Mouse (Mus musculus) midbrain, embryonic 12.5 days (tissue): ENCODE measurements at regions not wholly inside any gene's neighbourhood (a gene's known extent, or its start where the extent isn't known, plus 50 kb on each side); places are given as distances from the start of the nearest gene placed in this dataset.
A peak's percentile ranks its signal among the peaks of the same experiment; 100 is the strongest.

ENCODE experiments used
- ATAC-seq: fragments of 200-750 bp; cut with Nextera tagmentation; 2 replicates; pipeline ENCODE4 v1.8.0; 2017; ENCODE audit warnings: low read depth, moderate TSS enrichment, moderate library complexity; ENCODE audit not compliant: low FRiP score
- H3K27ac ChIP-seq: fragments of 300-500 bp; sonication (generic); replicated peaks from 2 replicates; pipeline ENCODE4 v1.5.1; 2016; ENCODE audit warnings: mild to moderate bottlenecking
- H3K27me3 ChIP-seq: fragments of 300-500 bp; sonication (generic); 2 replicates; pipeline ENCODE4 v1.6.1; 2016; ENCODE audit warnings: mild to moderate bottlenecking
- H3K36me3 ChIP-seq: fragments of 300-500 bp; sonication (generic); 2 replicates; pipeline ENCODE4 v1.6.1; 2016
- H3K4me1 ChIP-seq: fragments of 300-500 bp; sonication (generic); 2 replicates; pipeline ENCODE4 v1.6.1; 2016
- H3K4me2 ChIP-seq: fragments of 300-500 bp; sonication (generic); replicated peaks from 2 replicates; pipeline ENCODE4 v1.6.1; 2016; ENCODE audit warnings: mild to moderate bottlenecking, moderate library complexity
- H3K4me3 ChIP-seq: fragments of 300-500 bp; sonication (generic); 2 replicates; pipeline ENCODE4 v1.5.1; 2016; ENCODE audit warnings: mild to moderate bottlenecking
- H3K9ac ChIP-seq: fragments of 300-500 bp; sonication (generic); replicated peaks from 2 replicates; pipeline ENCODE4 v1.6.1; 2016; ENCODE audit warnings: mild to moderate bottlenecking, moderate library complexity
- H3K9me3 ChIP-seq: fragments of 300-500 bp; sonication (generic); 2 replicates; pipeline ENCODE4 v1.6.1; 2016; ENCODE audit warnings: mild to moderate bottlenecking
- WGBS: fragments of 180-500 bp; shearing (Covaris S2); methylation state at CpG from one replicate; pipeline ENCODE4 v1.1.7; 2016; 5-methylcytosine and 5-hydroxymethylcytosine counted together

DNA sequence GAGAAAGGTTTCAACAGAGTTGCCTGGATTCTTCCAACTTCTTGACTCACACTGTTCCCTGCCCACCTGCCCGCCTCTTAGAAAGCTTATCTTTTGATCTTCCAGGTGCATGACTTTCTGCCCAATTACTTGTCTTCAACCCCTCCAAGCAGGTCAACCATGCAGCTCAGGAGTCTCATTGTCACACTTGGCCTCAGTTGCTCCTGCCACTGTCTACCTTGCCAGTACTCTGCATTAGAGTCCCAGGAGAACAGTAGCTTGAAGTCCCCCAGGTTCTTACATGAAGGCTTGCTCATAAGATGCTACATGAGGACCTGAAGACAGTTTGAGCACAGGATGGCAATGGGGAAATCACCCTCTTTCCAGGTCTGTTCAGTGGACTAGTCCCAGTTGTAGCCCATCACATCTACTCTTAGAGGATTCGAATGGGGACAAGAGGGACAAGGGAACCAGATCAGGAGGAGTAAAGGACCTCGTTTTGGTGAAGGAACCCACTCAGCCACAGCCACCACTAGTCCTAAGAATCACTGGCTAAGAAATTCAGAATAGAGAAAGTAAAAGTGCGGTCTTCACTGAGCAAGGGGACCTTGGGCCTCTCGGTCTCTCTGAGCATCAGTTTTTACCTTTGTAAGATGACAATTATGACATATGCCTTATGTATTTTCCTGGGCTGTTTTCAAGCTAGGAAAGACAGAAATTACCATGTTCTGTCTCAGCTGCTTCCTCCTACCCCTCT is 185.3 kb upstream of the Bcl6 start:
- H3K36me3 ChIP-seq = no peaks in the 10 kb centered on the region
- H3K27me3 ChIP-seq = no peaks in the 10 kb centered on the region
- no peak overlapping the region for H3K27ac ChIP-seq
- WGBS = 86% methylated on average over 5 of the region's 5 CpGs
- H3K9ac ChIP-seq = no peak overlapping the region
- no peak overlapping the region for H3K4me2 ChIP-seq
- no peaks in the 10 kb centered on the region for H3K4me1 ChIP-seq
- no peaks in the 10 kb centered on the region for H3K9me3 ChIP-seq
- ATAC-seq = no peak
- no peak overlapping the region for H3K4me3 ChIP-seq

DNA sequence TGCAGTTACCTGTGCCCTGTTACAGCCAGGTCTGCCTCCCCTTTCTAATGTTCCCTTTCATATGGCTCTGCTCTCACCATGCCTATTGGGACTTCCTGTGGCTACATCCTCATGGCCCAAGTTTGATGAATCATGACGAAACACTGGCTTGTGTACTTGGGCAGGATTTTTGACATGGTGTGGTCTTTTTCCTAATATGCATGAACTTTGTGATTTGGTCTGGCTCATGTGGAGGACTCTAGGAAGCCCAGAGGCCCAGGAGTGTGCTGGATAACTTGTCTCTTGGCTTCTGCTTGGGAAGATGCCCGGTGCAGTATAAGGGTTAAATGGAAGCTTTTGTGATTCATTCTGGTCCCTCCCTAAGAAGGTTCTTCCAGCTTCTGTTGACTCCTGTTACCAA is 184.0 kb upstream of the Bcl6 start:
- Histone ChIP-seq H3K27ac (no peak overlapping the region), H3K4me2 (no peak overlapping the region), H3K4me3 (no peak overlapping the region), H3K36me3 (no peaks in the 10 kb centered on the region), H3K4me1 (no peaks in the 10 kb centered on the region), H3K27me3 (no peaks in the 10 kb centered on the region), H3K9ac (no peak overlapping the region), H3K9me3 (no peaks in the 10 kb centered on the region)
- 96% methylated on average over 2 of the region's 2 CpGs for WGBS
- ATAC-seq = no peak

DNA sequence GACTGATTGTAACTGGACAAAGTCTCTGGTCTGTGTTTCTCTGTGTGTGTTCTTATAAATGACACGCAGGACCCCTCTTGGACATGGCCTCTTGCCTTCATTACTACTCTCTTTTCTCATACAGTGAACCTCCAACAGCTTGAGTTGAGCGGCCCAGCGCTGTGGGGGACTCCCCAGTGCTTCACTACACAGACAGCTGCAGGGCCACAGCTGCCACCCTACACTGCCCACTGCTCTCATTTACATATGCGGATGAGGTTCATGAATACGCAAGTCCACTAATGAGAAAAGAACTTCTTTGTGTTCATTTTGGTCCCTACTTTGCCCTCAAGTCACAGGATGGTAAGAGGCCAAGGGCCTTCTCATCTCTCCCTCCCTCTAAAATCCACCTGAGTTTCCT is 183.4 kb upstream of the Bcl6 start:
- no peaks in the 10 kb centered on the region for H3K9me3 ChIP-seq
- no peak overlapping the region for H3K9ac ChIP-seq
- no peaks in the 10 kb centered on the region for H3K27me3 ChIP-seq
- no peaks in the 10 kb centered on the region for H3K36me3 ChIP-seq
- no peak overlapping the region for H3K4me2 ChIP-seq
- ATAC-seq = peak; percentile 83; the same call in 1 of the 2 replicates
- H3K4me3 ChIP-seq = no peak overlapping the region
- no peaks in the 10 kb centered on the region for H3K4me1 ChIP-seq
- 0 out of 2 replicates have a peak overlapping the region, but pooled peaks have one; percentile 25 for H3K27ac ChIP-seq
- 69% methylated on average over 5 of the region's 5 CpGs for WGBS

DNA sequence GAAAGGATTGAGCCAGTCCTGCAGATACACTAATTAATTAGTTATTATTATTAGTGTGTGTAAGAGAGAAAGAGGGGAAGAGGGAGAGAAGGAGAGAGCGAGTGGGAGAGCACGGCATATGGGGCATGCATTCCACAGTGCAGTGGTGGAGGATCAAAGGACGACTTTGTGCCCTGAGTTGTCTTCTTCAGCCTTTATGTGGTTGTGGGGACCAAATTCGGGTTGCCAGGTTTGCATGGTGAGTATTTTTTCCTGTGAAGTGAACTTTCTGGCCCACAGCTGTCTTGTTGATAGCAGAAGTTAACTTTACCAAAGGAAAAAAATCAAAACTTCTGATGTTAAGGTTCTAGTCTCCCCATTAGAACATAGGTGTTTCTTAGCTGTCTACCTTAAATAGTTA is 182.5 kb upstream of the Bcl6 start:
- no peak for ATAC-seq
- WGBS = 78% methylated on average over 4 of the region's 4 CpGs
- H3K27me3 ChIP-seq = no peaks in the 10 kb centered on the region
- H3K9ac ChIP-seq = no peak overlapping the region
- H3K9me3 ChIP-seq = no peaks in the 10 kb centered on the region
- H3K36me3 ChIP-seq = no peaks in the 10 kb centered on the region
- H3K27ac ChIP-seq = no peak overlapping the region
- H3K4me3 ChIP-seq = no peak overlapping the region
- no peaks in the 10 kb centered on the region for H3K4me1 ChIP-seq
- no peak overlapping the region for H3K4me2 ChIP-seq

DNA sequence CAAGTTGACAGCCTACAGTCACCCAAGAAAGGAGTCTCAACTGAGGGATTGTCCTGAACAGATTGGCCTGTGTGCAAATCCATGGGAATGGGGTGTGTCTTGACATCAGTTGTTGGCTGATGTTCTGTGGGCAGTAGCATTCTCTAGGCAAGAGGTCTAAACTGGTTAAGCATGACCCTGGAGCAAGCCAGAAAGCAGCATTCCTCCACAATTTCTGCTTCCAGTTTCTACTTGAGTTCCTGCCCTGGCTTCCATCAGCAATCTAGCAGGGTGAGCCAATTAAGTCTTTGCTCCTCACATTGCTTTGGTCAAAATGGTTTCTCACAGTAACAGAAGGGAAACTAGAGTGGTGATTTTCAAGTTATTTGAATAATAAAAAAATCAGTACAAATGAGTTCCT is 177.8 kb upstream of the Bcl6 start:
- H3K4me2 ChIP-seq = no peak overlapping the region
- no peaks in the 10 kb centered on the region for H3K36me3 ChIP-seq
- no peaks in the 10 kb centered on the region for H3K27me3 ChIP-seq
- H3K4me3 ChIP-seq = no peak overlapping the region
- no peak for ATAC-seq
- no peaks in the 10 kb centered on the region for H3K4me1 ChIP-seq
- H3K27ac ChIP-seq = no peak overlapping the region
- no peaks in the 10 kb centered on the region for H3K9me3 ChIP-seq
- H3K9ac ChIP-seq = no peak overlapping the region

DNA sequence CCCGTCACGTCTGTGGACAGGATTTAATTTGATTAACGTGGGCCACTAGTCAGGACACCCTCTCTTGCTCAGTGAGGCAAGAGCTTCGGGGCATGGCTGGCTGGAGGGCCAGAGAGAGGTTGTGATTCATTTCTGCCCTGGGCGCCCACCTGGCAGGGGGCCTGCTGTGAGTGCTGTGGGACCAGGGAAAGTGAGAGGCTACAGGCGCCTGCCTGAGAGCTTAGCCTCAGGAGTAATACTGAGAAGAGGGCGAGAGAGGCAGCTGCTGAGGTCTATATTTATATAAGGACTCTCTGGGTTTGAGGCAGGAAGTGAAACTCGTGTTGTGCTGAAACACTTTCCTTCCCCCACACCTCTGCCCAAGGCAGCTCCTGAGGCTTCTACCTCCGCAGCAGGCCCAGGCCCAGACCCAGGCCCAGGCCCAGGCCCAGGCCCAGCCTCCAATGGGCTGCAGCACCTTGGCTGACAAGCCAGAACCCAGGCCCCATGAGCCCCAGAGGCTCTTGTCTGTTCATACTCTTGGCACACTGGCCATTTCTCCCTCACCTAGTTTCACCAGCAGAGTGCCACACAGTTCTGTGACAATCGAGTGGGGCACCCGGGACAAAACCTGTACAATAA is 176.9 kb upstream of the Bcl6 start:
- 69% methylated on average over 11 of the region's 11 CpGs for WGBS
- H3K9ac ChIP-seq = no peak overlapping the region
- no peaks in the 10 kb centered on the region for H3K36me3 ChIP-seq
- H3K9me3 ChIP-seq = no peaks in the 10 kb centered on the region
- H3K4me1 ChIP-seq = no peaks in the 10 kb centered on the region; the same call in 1 of the 2 replicates
- no peaks in the 10 kb centered on the region for H3K27me3 ChIP-seq
- no peak overlapping the region for H3K4me3 ChIP-seq
- H3K4me2 ChIP-seq = no peak overlapping the region
- H3K27ac ChIP-seq = no peak overlapping the region
- no peak for ATAC-seq

DNA sequence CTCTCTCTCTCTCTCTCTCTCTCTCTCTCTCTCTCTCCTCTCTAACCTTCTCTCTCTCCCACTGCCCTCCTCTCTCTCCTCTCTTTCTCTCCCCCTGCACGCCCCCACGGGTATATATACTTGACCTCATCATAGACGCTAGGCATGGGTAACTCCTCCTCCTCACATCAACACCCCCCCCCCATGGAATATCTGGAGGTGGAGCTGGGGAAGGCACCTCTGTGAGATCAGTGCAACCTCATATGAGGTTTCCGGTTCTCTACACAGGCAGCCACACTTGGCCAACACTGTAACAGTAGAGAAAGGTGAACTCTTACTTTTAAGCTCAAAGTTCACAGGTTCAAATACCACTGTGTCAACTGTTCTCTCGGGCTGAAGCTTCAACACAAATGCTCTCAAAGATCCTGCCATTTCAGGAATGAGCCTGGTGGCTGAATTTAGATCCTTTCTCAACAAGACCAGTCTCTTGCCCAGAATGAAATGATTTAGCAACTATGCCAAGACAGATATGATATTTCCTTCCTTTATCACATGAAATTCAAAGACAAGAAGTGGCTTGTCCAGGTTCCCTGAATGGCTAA is 172.1 kb upstream of the Bcl6 start:
- no peaks in the 10 kb centered on the region for H3K9me3 ChIP-seq
- no peaks in the 10 kb centered on the region for H3K36me3 ChIP-seq
- no peaks in the 10 kb centered on the region for H3K27me3 ChIP-seq
- ATAC-seq = no peak
- no peak overlapping the region for H3K9ac ChIP-seq
- H3K4me1 ChIP-seq = no peaks in the 10 kb centered on the region; the same call in 1 of the 2 replicates
- H3K27ac ChIP-seq = no peak overlapping the region
- H3K4me2 ChIP-seq = no peak overlapping the region
- no peak overlapping the region for H3K4me3 ChIP-seq
- 86% methylated on average over 5 of the region's 5 CpGs for WGBS

DNA sequence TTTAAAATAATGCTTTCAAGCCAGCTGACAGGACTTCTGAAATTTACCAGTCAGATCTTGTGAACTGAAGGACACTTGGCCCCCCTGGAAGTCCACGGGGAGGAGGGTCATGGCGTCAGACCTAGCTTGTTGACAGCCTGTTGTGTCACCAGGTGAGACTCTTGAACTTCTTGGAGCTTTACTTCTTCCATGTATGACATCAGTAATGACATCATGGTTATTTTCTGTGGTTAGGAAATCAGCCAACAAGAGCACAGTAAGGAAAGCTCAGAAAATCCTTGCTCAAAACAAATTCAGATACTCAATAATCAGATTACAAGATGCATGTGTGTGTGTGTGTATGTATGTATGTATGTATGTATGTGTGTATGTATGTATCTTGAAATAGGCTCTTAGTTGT is 170.7 kb upstream of the Bcl6 start:
- Histone ChIP-seq H3K4me3 (no peak overlapping the region), H3K27me3 (no peaks in the 10 kb centered on the region), H3K36me3 (no peaks in the 10 kb centered on the region), H3K4me1 (no peaks in the 10 kb centered on the region; the same call in 1 of the 2 replicates), H3K4me2 (no peak overlapping the region), H3K27ac (no peak overlapping the region), H3K9me3 (no peaks in the 10 kb centered on the region), H3K9ac (no peak overlapping the region)
- ATAC-seq = no peak
- WGBS = 80% methylated on average over 2 of the region's 2 CpGs

DNA sequence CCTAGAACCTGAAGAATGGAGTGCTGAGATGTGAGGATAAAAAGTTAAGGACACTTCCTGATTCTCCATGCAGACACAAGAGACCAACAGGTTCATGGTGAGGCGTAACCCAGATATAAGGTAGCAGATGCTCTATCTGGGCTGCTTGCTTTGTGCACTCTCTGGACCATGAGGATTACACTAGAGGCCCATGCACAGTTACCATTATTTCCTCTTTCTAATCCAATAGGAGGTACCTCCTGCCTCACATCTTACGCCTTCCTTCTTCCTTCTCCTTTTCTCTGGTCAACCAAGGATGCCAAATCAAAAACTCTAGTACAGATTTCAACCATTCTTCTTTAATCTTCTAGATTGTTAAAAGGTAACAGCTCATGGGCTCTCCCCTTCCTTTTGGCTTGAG is 169.1 kb upstream of the Bcl6 start:
- 95% methylated on average over 2 of the region's 2 CpGs for WGBS
- Histone ChIP-seq H3K9ac (no peak overlapping the region), H3K27me3 (no peaks in the 10 kb centered on the region), H3K27ac (no peak overlapping the region), H3K4me1 (no peaks in the 10 kb centered on the region; the same call in 1 of the 2 replicates), H3K4me2 (no peak overlapping the region), H3K9me3 (no peaks in the 10 kb centered on the region), H3K36me3 (no peaks in the 10 kb centered on the region), H3K4me3 (no peak overlapping the region)
- no peak for ATAC-seq

DNA sequence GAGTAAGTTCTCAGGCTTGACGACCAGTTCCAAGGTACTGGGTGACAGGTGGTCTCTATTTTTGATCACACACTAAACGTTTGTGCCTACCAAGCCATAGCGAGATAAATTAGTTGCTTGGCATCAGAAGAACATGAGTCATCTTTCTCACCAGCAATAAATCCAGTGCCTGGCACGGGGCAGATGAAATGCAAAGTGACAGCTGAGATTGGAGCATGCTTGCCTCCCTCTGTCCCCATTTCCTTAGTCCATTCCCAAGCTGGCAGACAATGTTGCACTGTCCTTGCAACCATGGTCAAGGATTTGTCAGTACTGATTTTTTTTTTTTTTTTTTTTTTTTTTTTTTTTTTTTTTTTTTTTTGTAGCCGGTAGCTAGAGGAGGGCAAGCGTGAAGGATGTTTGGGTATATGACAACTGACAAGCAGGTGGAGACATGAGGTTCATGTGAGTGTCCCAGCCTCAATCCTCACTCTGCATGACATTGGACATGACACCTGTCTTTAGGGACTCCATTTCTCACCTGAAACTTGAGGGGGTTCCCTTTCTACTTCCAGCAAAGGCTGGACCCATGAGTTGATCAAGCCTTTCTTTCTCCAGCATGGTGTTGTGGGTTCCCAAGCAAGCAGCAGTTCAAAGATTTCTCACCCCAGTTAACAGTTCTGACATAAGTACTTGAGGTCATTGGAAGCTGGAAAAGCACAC is 168.2 kb upstream of the Bcl6 start:
- no peak for ATAC-seq
- Histone ChIP-seq H3K27me3 (no peaks in the 10 kb centered on the region), H3K4me3 (no peak overlapping the region), H3K9me3 (no peaks in the 10 kb centered on the region), H3K9ac (no peak overlapping the region), H3K36me3 (no peaks in the 10 kb centered on the region), H3K27ac (no peak overlapping the region), H3K4me2 (no peak overlapping the region), H3K4me1 (no peaks in the 10 kb centered on the region; the same call in 1 of the 2 replicates)
- WGBS = 87% methylated on average over 6 of the region's 6 CpGs

DNA sequence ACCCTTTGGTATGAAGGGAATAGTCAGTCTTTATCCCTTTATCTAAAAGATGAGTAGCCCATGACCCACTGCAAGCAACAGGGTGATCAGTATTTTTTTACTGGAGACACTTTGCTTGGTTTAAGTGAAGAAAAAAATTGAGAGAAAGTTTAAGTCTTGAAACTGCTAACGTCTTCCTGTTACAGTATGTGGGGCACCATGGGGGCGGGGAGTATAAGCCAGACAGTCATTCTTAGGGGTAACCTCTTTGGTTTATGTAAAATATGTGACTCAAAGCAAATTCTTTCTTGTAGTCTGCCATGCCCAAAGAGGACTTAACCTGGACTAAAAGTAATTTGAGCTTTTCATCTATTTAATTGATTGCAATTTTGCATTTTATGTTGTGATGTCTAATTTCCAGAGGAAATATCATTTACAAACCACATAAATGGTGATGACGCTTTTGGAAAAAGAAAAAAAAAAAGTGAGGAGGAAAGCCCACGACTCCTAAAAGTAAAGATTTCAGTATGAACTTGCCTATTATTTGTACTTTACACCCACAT is 166.2 kb upstream of the Bcl6 start:
- 85% methylated on average over 4 of the region's 4 CpGs for WGBS
- no peaks in the 10 kb centered on the region for H3K4me1 ChIP-seq
- H3K36me3 ChIP-seq = no peaks in the 10 kb centered on the region
- H3K9me3 ChIP-seq = no peaks in the 10 kb centered on the region
- no peak for ATAC-seq
- H3K9ac ChIP-seq = no peak overlapping the region
- H3K27ac ChIP-seq = no peak overlapping the region
- H3K27me3 ChIP-seq = no peaks in the 10 kb centered on the region
- no peak overlapping the region for H3K4me2 ChIP-seq
- no peak overlapping the region for H3K4me3 ChIP-seq

DNA sequence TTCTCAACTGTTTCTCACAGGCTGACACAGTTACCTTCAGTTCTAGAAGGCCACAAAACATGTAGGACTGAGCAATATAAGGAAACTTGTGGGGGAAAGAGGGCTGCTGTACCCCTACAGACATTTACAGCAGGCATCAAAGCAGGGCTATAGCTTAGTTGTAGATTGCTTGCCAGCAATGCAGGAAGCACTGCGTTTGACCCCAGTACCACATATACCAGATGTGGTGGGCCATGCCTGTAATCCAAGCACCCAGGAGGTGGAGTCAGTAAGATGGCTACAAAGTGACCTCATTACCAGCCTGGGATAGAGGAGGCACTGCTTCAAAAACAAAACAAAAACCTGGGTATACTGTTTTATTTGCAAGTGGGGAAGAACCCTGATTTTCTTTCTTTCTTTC is 165.3 kb upstream of the Bcl6 start:
- 69% methylated on average over 1 of the region's 1 CpGs for WGBS
- ATAC-seq = no peak
- H3K4me3 ChIP-seq = no peak overlapping the region

More for the DNA sequence above, 165.3 kb upstream of the Bcl6 start:
- H3K36me3 ChIP-seq = no peaks in the 10 kb centered on the region
- H3K9me3 ChIP-seq = no peaks in the 10 kb centered on the region
- H3K27ac ChIP-seq = no peak overlapping the region
- no peak overlapping the region for H3K9ac ChIP-seq
- no peaks in the 10 kb centered on the region for H3K4me1 ChIP-seq
- no peaks in the 10 kb centered on the region for H3K27me3 ChIP-seq
- no peak overlapping the region for H3K4me2 ChIP-seq
